Mouse (Mus musculus) lung, adult 2 months (tissue): Measurements from ENCODE around the gene Cxcr1. TPM values are rescaled to one million over a fixed set of nuclear protein-coding genes. Genes with fewer than 3 reads are reported as not detected.
"Not testable (repeated sequence)": the region's sequence is repeated elsewhere in the genome, so short reads cannot be mapped to it uniquely, and the experiment has no call there.

Experiments
- DNase-seq: peaks from one replicate; pipeline ENCODE4 v3.0.0; 2022
- H3K4me1 ChIP-seq: fragments of 200-500 bp; 2 replicates; pipeline ENCODE4 v1.6.1; 2011; ENCODE audit warnings: low read length; ENCODE audit not compliant: control insufficient read depth, insufficient read depth
- H3K4me3 ChIP-seq: fragments of 200-500 bp; replicated peaks from 2 replicates; pipeline ENCODE3; 2011; ENCODE audit warnings: low read depth, mild to moderate bottlenecking, control low read depth, low read length; ENCODE audit errors: extremely low read depth
- CTCF ChIP-seq: fragments of 200-500 bp; IDR thresholded peaks from 2 replicates; pipeline ENCODE4 v1.5.1; 2011; ENCODE audit warnings: mild to moderate bottlenecking, low read length, control low read depth; ENCODE audit not compliant: insufficient read depth
- POLR2A ChIP-seq: fragments of 200-500 bp; IDR thresholded peaks from 2 replicates; pipeline ENCODE4 v1.6.1; 2011; ENCODE audit warnings: low read depth, mild to moderate bottlenecking, control low read depth, low read length, borderline replicate concordance; ENCODE audit errors: extremely low read depth
- WGBS: fragments of 180-500 bp; shearing (Covaris S2); methylation state at CpG from one replicate; pipeline ENCODE4 v1.1.7; 2018; 5-methylcytosine and 5-hydroxymethylcytosine counted together
- polyA plus RNA-seq: library from polyadenylated mRNA; depleted of rRNA; stranded (reverse); fragments of >200 nt; gene quantifications from 2 replicates; pipeline ENCODE4 v1.2.3, GENCODE M21; 2012

The Cxcr1 gene
- polyA plus RNA-seq, 1 experiment: 1.5 TPM

DNA sequence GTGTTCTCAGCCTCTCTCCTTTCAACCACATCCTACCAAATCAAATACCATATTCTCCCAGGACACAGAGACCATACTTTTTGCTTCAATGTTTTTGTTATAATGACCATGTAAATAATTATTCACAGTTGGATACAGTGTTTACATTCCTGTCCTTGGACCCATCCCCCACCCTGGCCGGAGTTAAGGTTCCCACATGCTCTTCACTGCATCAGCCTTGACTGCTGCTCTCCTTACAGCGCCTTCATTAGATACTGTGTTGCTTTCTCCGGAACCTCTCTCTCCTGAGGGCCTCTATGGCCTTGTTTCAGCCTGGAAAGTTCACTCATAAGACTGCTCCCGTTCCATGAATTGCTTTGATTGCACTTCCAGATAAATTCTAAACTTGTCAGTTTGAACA lies 18.7 kb downstream of the Cxcr1 start:
- Histone ChIP-seq H3K4me3 (no peak overlapping the region), H3K4me1 (no peaks in the 10 kb centered on the region; the same call in 1 of the 2 replicates)
- no peak for DNase-seq
- 46% methylated on average over 4 of the region's 4 CpGs for WGBS
- no peak for TF ChIP-seq CTCF
- no peak for TF ChIP-seq POLR2A

DNA sequence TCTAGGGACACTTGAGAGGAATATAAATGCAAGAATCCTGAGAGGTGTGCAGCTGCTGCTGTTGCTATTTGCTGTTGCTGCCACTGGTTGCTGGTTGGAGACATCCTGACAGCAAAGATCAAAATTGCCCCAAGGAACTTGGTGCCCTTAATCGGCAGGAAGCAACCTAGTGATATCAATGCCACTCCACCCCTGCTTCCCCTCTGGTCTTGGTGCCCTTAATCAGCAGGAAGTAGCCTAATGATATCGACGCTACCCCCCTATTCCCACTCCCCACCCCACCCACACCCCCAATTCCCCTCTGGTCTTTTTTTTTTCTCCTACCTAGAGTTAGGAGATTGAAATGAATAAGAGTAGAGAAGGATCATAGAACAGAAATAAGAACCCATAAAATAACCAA lies 21.7 kb downstream of the Cxcr1 start:
- WGBS: 57% methylated on average over 3 of the region's 3 CpGs
- no peak for DNase-seq
- TF ChIP-seq CTCF (no peak), POLR2A (no peak)
- H3K4me3 ChIP-seq: no peak overlapping the region
- no peaks in the 10 kb centered on the region; the same call in 1 of the 2 replicates for H3K4me1 ChIP-seq

DNA sequence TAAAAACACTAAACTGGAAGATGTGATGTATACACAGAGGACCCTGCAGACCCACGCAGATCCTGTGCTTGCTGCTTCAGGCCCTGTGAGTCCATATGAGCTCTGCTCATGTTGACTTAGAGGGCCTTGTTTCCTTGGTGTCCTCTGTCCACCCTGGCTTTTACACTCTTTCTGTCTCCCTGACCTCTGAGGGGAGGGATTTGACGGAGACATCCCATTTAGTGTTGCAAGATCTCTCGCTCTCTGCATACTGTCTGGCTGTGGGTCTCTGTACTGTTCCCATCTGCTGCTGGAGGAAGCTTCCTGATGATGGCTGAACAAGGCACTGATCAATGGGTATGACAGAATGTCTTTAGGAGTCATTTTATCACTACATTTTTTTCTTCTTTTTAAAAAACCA lies 24.7 kb downstream of the Cxcr1 start:
- TF ChIP-seq CTCF (no peak), POLR2A (no peak)
- Histone ChIP-seq H3K4me3 (no peak overlapping the region), H3K4me1 (no peaks in the 10 kb centered on the region)
- WGBS: 86% methylated on average over 3 of the region's 3 CpGs
- no peak for DNase-seq

DNA sequence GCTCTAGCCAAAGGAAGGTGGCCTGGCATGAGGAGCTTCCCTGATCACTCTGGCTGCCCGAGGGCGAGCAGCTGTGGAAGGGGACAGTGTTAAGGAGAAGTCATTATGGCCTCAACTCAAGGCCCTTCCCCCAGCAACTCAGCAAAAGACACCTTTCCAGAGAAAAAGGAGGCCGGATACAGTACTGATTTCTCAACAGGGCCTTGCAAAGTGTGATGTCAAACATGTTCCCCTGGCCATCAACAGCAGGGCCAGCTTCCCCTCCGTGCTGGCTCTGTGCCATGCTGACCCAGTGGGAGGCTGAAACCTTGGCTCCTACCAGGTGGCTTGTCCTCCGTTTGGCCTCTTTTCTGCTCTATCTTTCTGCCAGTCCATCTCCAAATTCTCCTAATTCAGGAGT lies 27.3 kb downstream of the Cxcr1 start:
- no peak overlapping the region for H3K4me3 ChIP-seq
- TF ChIP-seq POLR2A: no peak
- no peak for TF ChIP-seq CTCF
- no peaks in the 10 kb centered on the region for H3K4me1 ChIP-seq
- 60% methylated on average over 5 of the region's 5 CpGs for WGBS
- DNase-seq: no peak

DNA sequence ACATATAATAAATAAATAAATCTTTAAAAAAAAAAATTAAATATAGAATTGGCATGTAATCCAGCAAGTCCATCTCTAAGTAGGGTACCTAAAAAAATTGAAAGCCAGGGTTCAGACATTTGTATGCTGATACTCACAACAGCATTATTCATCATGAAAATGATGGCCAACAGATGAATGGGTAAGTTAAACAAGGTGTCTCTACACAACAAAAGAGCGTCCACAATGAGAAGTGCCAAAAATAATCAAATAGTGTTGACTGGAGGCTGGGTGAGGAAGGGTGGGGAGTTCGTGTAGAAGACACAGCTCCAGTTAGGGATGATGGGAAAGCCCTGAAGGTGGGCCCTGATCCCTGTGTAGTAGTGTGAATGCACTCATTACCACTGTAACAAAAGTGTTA lies 34.4 kb downstream of the Cxcr1 start:
- 55% methylated on average over 2 of the region's 2 CpGs for WGBS
- no peak for DNase-seq
- TF ChIP-seq POLR2A (no peak), CTCF (no peak)
- H3K4me3 ChIP-seq: no peak overlapping the region
- no peaks in the 10 kb centered on the region for H3K4me1 ChIP-seq

DNA sequence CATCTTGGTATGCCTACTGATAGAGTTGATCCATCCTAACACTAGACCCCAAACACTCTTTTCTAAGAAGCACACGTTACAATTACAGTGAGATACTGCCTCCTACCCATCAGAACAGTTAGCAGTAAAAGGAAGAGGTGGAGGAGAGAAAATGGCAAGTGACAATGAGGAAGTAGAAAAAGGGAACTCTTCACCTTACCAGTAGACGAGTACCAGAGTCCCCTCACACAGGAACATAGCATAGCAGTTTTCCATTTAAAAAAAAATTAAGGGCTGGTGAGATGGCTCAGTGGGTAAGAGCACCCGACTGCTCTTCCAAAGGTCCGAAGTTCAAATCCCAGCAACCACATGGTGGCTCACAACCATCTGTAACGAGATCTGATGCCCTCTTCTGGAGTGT lies 34.8 kb downstream of the Cxcr1 start:
- not testable (repeated sequence) for H3K4me3 ChIP-seq, DNase-seq, H3K4me1 ChIP-seq
- 76% methylated on average over 5 of the region's 5 CpGs for WGBS

DNA sequence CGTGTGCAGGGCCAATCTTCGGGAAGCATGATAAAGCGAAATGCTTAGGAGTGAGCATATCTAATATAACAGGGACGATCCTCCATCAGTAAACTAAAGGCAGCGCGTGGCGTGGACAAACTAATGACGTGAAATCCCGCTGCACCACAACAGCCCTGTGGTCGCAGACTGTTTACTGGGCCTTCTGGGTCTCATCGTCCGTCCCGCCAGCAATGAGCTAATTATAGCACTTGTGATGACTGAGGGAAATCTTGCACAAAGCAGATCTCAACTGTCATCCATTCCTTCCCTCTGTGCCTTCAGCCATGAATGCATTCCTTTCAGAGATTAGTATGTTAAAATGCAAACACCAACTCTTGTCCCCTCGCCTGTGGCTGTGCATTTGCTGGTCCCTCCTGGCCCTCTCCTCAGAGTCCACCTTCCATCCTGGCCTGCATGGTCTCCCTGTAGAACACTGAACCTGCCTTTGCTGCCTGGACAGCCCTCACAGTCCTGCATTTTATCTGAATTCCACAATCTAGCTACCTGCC lies 38.0 kb downstream of the Cxcr1 start:
- Histone ChIP-seq H3K4me3 (no peak overlapping the region), H3K4me1 (no peaks in the 10 kb centered on the region)
- no peak for DNase-seq
- 71% methylated on average over 14 of the region's 14 CpGs for WGBS
- TF ChIP-seq CTCF: no peak
- TF ChIP-seq POLR2A: no peak

DNA sequence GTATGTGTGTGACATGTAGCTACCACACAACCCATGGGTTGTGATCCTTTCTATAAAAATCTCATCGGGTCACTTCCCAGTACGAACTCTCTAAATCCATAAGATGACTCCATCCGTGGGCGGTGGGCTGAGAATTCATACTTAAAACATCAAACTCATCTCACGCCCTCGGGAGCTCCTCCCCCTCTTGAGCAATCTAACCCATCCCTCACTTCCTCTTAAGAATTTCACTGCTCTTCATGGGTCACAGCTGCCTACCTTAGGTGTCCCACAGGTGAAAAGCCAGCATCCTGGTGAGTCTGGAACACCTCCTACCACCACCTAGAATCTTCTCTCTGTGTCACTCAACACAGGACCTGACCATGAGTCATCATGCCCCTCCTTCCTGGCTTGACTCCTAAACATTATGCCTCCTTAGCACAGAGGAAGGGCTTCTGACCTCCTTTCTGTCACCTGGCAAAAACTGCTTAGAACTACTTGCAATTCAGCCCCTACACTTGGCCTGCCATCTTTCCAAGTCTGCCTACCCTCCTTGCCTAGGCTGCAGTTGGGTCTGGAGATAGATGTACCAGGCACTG lies 38.9 kb downstream of the Cxcr1 start:
- no peak overlapping the region for H3K4me3 ChIP-seq
- 62% methylated on average over 6 of the region's 6 CpGs for WGBS
- DNase-seq: no peak
- no peaks in the 10 kb centered on the region for H3K4me1 ChIP-seq
- TF ChIP-seq POLR2A (no peak), CTCF (no peak)

DNA sequence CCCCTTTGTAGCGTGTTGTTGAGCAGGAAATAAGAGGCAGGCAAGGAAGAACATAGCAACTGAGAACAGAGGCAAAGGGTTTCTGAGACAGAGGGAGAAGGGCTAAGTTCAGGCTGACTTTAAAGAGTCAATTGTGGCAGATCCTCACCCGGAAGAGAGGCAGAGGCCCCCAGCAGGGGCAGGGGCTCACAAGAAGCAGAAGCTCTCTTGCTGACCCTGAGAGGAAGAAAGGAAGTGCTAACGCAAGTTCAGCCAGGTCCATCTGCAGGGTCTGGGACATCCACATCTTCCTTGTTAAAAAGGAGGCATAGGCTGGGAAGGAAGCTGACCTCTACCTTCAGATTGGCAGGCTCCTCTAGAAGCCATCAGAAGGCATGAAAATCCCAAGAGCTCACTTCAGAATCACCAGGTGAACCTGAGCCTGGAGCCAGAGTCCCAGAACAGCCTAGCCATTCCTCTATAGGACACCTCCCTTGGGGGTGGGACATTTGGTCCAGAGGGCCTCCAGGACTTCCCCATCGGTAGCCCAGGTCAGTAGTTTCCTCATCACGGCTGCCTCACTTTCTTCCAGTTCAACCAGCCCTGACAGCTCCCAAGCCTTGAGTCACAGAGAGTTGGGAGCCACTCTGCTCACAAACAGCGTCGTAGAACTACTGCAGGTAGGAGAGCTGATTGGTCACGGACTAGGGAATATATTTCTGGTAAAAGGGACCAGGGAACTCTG lies 40.8 kb downstream of the Cxcr1 start, which contains the start of gene Cxcr2:
Gene Cxcr2 (plus strand): TSS at position 529 of the 724 bp plus-strand sequence.
- TF ChIP-seq CTCF: no peak
- TF ChIP-seq POLR2A: no peak
- Histone ChIP-seq H3K4me3 (no peak within 1 kb of the TSS), H3K4me1 (no peaks in the 10 kb centered on the region; the same call in 1 of the 2 replicates)
- DNase-seq: no peak
- WGBS: 65% methylated on average over 8 of the region's 8 CpGs

DNA sequence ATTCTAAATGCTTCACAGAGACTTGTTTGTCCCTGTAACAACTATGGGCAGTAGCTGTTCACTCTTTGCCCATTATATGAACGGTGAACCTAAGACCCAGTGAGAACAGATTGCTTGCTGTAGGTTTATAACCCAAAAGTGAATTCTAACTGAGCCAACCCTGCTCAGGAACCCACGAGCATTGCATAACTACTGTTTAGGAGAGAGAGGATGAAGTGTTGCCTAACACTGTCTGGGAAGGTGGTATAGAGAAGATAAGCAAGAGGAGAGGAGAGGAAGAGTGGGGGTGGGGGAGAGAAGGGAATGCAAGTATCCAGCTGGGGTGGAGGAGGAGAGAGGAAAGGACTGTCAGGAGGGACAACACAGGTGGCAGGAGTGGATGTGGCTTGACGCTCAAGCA lies 43.3 kb downstream of the Cxcr1 start:
- Histone ChIP-seq H3K4me3 (no peak overlapping the region), H3K4me1 (no peaks in the 10 kb centered on the region; the same call in 1 of the 2 replicates)
- no peak for DNase-seq
- no peak for TF ChIP-seq CTCF
- TF ChIP-seq POLR2A: no peak
- WGBS: 52% methylated on average over 3 of the region's 3 CpGs
